Mouse (Mus musculus): ENCODE data around the gene Baiap2l2. TPM values are rescaled to one million over a fixed set of nuclear protein-coding genes. Genes with fewer than 3 reads are reported as not detected.

The Baiap2l2 gene
- polyA plus RNA-seq (2015; fragmentation: Nextera tagmentation; extraction: Ambion mirVana): 1.7 and 2.6 TPM in 2 replicates

GRCm38 (mm10) chr15:79285399-79285798 is at the start of gene Baiap2l2:
Gene Baiap2l2 (minus strand): TSS chr15:79285537.
- ATAC-seq (ENCODE audit: low read depth): peak; percentile 72
- Histone ChIP-seq H3K36me3 (ENCODE audit: control insufficient read depth, insufficient read depth) (no peaks in the 10 kb centered on the region), H3K27ac (ENCODE audit: low read length) (no peak within 1 kb of the TSS), H3K27me3 (ENCODE audit: control insufficient read depth, insufficient read depth, low read depth, low read length) (no peaks in the 10 kb centered on the region), H3K9ac (ENCODE audit: low read depth, low read length) (no peak within 1 kb of the TSS), H3K4me1 (ENCODE audit: control insufficient read depth, low read depth, low read length) (peaks cover 12% of the 10 kb centered on the region), H3K4me2 (ENCODE audit: low read depth, low read length) (peak within 1 kb of the TSS; percentile 18), H3K9me3 (replicated peaks; ENCODE audit: control insufficient read depth, low read length) (no peaks in the 10 kb centered on the region), H3K4me3 (ENCODE audit: low read depth, low read length) (peak within 1 kb of the TSS; percentile 35)
- WGBS (ENCODE audit: insufficient replicate concordance): 55% methylated on average over 10 of the region's 10 CpGs

- Histone ChIP-seq H3K27me3 (ENCODE audit: control insufficient read depth, insufficient read depth, low read depth, low read length) (peaks cover 2% of the 10 kb centered on the region; the same call in 1 of the 2 replicates), H3K9me3 (replicated peaks; ENCODE audit: control insufficient read depth, low read length) (no peaks in the 10 kb centered on the region), H3K4me1 (ENCODE audit: control insufficient read depth, low read depth, low read length) (peaks cover 22% of the 10 kb centered on the region), H3K4me2 (ENCODE audit: low read depth, low read length) (no peak overlapping the region), H3K9ac (ENCODE audit: low read depth, low read length) (no peak overlapping the region), H3K27ac (ENCODE audit: low read length) (peak overlapping the region; percentile 12), H3K4me3 (ENCODE audit: low read depth, low read length) (no peak overlapping the region), H3K36me3 (ENCODE audit: control insufficient read depth, insufficient read depth) (no peaks in the 10 kb centered on the region)
- 41% methylated on average over 4 of the region's 4 CpGs for WGBS (ENCODE audit: insufficient replicate concordance)
- ATAC-seq (ENCODE audit: low read depth): peak; percentile 82
Measured at GRCm38 (mm10) chr15:79333409-79333808, 48.1 kb upstream of the Baiap2l2 start.

GRCm38 (mm10) chr15:79330521-79330920 is 45.2 kb upstream of the Baiap2l2 start:
- WGBS (ENCODE audit: insufficient replicate concordance): 68% methylated on average over 4 of the region's 4 CpGs
- H3K4me1 ChIP-seq (ENCODE audit: control insufficient read depth, low read depth, low read length): peaks cover 35% of the 10 kb centered on the region

GRCm38 (mm10) chr15:79329979-79330363 is 44.6 kb upstream of the Baiap2l2 start:
- WGBS (ENCODE audit: insufficient replicate concordance): 79% methylated on average over 6 of the region's 6 CpGs
- Histone ChIP-seq H3K4me1 (ENCODE audit: control insufficient read depth, low read depth, low read length) (peaks cover 35% of the 10 kb centered on the region), H3K9me3 (replicated peaks; ENCODE audit: control insufficient read depth, low read length) (no peaks in the 10 kb centered on the region)

More at GRCm38 (mm10) chr15:79330521-79330920, 45.2 kb upstream of the Baiap2l2 start:
- no peak overlapping the region for H3K4me3 ChIP-seq (ENCODE audit: low read depth, low read length)
- no peak overlapping the region for H3K4me2 ChIP-seq (ENCODE audit: low read depth, low read length)
- no peak overlapping the region for H3K27ac ChIP-seq (ENCODE audit: low read length)
- H3K9me3 ChIP-seq (replicated peaks; ENCODE audit: control insufficient read depth, low read length): no peaks in the 10 kb centered on the region
- H3K9ac ChIP-seq (ENCODE audit: low read depth, low read length): no peak overlapping the region
- H3K27me3 ChIP-seq (ENCODE audit: control insufficient read depth, insufficient read depth, low read depth, low read length): no peaks in the 10 kb centered on the region
- no peak for ATAC-seq (ENCODE audit: low read depth)
- no peaks in the 10 kb centered on the region for H3K36me3 ChIP-seq (ENCODE audit: control insufficient read depth, insufficient read depth)

GRCm38 (mm10) chr15:79329346-79329978 is 44.1 kb upstream of the Baiap2l2 start:
- no peak overlapping the region for H3K4me3 ChIP-seq (ENCODE audit: low read depth, low read length)
- 90% methylated on average over 6 of the region's 6 CpGs for WGBS (ENCODE audit: insufficient replicate concordance)
- H3K9ac ChIP-seq (ENCODE audit: low read depth, low read length): no peak overlapping the region
- ATAC-seq (ENCODE audit: low read depth): no peak
- peaks cover 40% of the 10 kb centered on the region for H3K4me1 ChIP-seq (ENCODE audit: control insufficient read depth, low read depth, low read length)
- no peak overlapping the region for H3K27ac ChIP-seq (ENCODE audit: low read length)
- no peaks in the 10 kb centered on the region for H3K36me3 ChIP-seq (ENCODE audit: control insufficient read depth, insufficient read depth)
- no peaks in the 10 kb centered on the region for H3K9me3 ChIP-seq (replicated peaks; ENCODE audit: control insufficient read depth, low read length)
- H3K4me2 ChIP-seq (ENCODE audit: low read depth, low read length): no peak overlapping the region
- H3K27me3 ChIP-seq (ENCODE audit: control insufficient read depth, insufficient read depth, low read depth, low read length): no peaks in the 10 kb centered on the region

More at GRCm38 (mm10) chr15:79329979-79330363, 44.6 kb upstream of the Baiap2l2 start:
- Histone ChIP-seq H3K4me3 (ENCODE audit: low read depth, low read length) (no peak overlapping the region), H3K27me3 (ENCODE audit: control insufficient read depth, insufficient read depth, low read depth, low read length) (no peaks in the 10 kb centered on the region), H3K36me3 (ENCODE audit: control insufficient read depth, insufficient read depth) (no peaks in the 10 kb centered on the region), H3K9ac (ENCODE audit: low read depth, low read length) (no peak overlapping the region), H3K27ac (ENCODE audit: low read length) (no peak overlapping the region), H3K4me2 (ENCODE audit: low read depth, low read length) (no peak overlapping the region)
- no peak for ATAC-seq (ENCODE audit: low read depth)

- Histone ChIP-seq H3K4me3 (ENCODE audit: low read depth, low read length) (no peak overlapping the region; the same call in 1 of the 2 replicates), H3K27me3 (ENCODE audit: control insufficient read depth, insufficient read depth, low read depth, low read length) (no peaks in the 10 kb centered on the region), H3K9ac (ENCODE audit: low read depth, low read length) (no peak overlapping the region), H3K4me2 (ENCODE audit: low read depth, low read length) (peak overlapping the region; percentile 93), H3K9me3 (replicated peaks; ENCODE audit: control insufficient read depth, low read length) (no peaks in the 10 kb centered on the region), H3K36me3 (ENCODE audit: control insufficient read depth, insufficient read depth) (no peaks in the 10 kb centered on the region), H3K4me1 (ENCODE audit: control insufficient read depth, low read depth, low read length) (peaks cover 44% of the 10 kb centered on the region), H3K27ac (ENCODE audit: low read length) (no peak overlapping the region; the same call in 1 of the 2 replicates)
- WGBS (ENCODE audit: insufficient replicate concordance): 59% methylated on average over 4 of the region's 4 CpGs
- ATAC-seq (ENCODE audit: low read depth): no peak
Measured at GRCm38 (mm10) chr15:79328939-79329275, 43.6 kb upstream of the Baiap2l2 start.

- peaks cover 44% of the 10 kb centered on the region for H3K4me1 ChIP-seq (ENCODE audit: control insufficient read depth, low read depth, low read length)
- H3K9ac ChIP-seq (ENCODE audit: low read depth, low read length): peak within 1 kb of the TSS; percentile 86
- no peaks in the 10 kb centered on the region for H3K36me3 ChIP-seq (ENCODE audit: control insufficient read depth, insufficient read depth)
- WGBS (ENCODE audit: insufficient replicate concordance): 1% methylated on average over 46 of the region's 46 CpGs
- H3K9me3 ChIP-seq (replicated peaks; ENCODE audit: control insufficient read depth, low read length): no peaks in the 10 kb centered on the region
- peak within 1 kb of the TSS; percentile 79 for H3K4me3 ChIP-seq (ENCODE audit: low read depth, low read length)
- H3K27ac ChIP-seq (ENCODE audit: low read length): peak within 1 kb of the TSS; percentile 92
- peak; percentile 96 for ATAC-seq (ENCODE audit: low read depth)
- H3K27me3 ChIP-seq (ENCODE audit: control insufficient read depth, insufficient read depth, low read depth, low read length): no peaks in the 10 kb centered on the region
- peak within 1 kb of the TSS; percentile 93 for H3K4me2 ChIP-seq (ENCODE audit: low read depth, low read length)
Measured at GRCm38 (mm10) chr15:79328058-79328938, 43.0 kb upstream of the Baiap2l2 start, which contains the start of gene Pla2g6. Gene Pla2g6 (minus strand): TSS chr15:79328390.

- H3K9me3 ChIP-seq (replicated peaks; ENCODE audit: control insufficient read depth, low read length): no peaks in the 10 kb centered on the region
- peak overlapping the region; percentile 93 for H3K4me2 ChIP-seq (ENCODE audit: low read depth, low read length)
- H3K9ac ChIP-seq (ENCODE audit: low read depth, low read length): peak overlapping the region; percentile 86
- H3K27me3 ChIP-seq (ENCODE audit: control insufficient read depth, insufficient read depth, low read depth, low read length): no peaks in the 10 kb centered on the region
- H3K36me3 ChIP-seq (ENCODE audit: control insufficient read depth, insufficient read depth): no peaks in the 10 kb centered on the region
- H3K27ac ChIP-seq (ENCODE audit: low read length): peak overlapping the region; percentile 92
- ATAC-seq (ENCODE audit: low read depth): 0 out of 2 replicates have a peak, but pooled peaks have one; percentile 0
- 11% methylated on average over 20 of the region's 20 CpGs for WGBS (ENCODE audit: insufficient replicate concordance)
- peaks cover 49% of the 10 kb centered on the region for H3K4me1 ChIP-seq (ENCODE audit: control insufficient read depth, low read depth, low read length)
- peak overlapping the region; percentile 79 for H3K4me3 ChIP-seq (ENCODE audit: low read depth, low read length)
Measured at GRCm38 (mm10) chr15:79326971-79327961, 41.9 kb upstream of the Baiap2l2 start.
